Comparison of ENCODE assay signal across 9 mouse cellular contexts in genomic region chr11:76292398-76292797, GRCm38 (mm10). TPM values are rescaled to one million over a fixed set of nuclear protein-coding genes. Genes with fewer than 3 reads are reported as not detected.
DNase-seq lines count a peak whose midpoint lies in the region; ATAC-seq and TF ChIP-seq lines count a peak whose summit lies in the region.
"Had no signal": no experiment of that assay in that cellular context is flagged by ENCODE, and none has a peak within 500 bp of the region (broad histone marks: within the 10 kb centered on the region; RNA-seq: fewer than 3 reads in every experiment).

No protein-coding gene starts in this region.

- H3K9me3 ChIP-seq in kidney, postnatal 0 days (replicated peaks; ENCODE audit: low read length) = no peaks in the 10 kb centered on the region
- H3K9me3 ChIP-seq: liver, embryonic 15.5 days had no signal

- H3K36me3 ChIP-seq in kidney, postnatal 0 days (ENCODE audit: insufficient read depth, low read length) = no peaks in the 10 kb centered on the region
- no peaks in the 10 kb centered on the region for H3K36me3 ChIP-seq in myocyte (ENCODE audit: control insufficient read depth, insufficient read depth)
- H3K36me3 ChIP-seq: liver, embryonic 15.5 days had no signal

- no peak overlapping the region for H3ac ChIP-seq in myocyte (ENCODE audit: control insufficient read depth, insufficient read length)

- peaks cover 57% of the 10 kb centered on the region for H3K79me2 ChIP-seq in myocyte (ENCODE audit: control insufficient read depth, insufficient read depth)

- H3K4me3 ChIP-seq in kidney, postnatal 0 days (replicated peaks; ENCODE audit: low read depth, low read length) = no peak overlapping the region
- H3K4me3 ChIP-seq in myocyte = no peak overlapping the region
- H3K4me3 ChIP-seq: liver, embryonic 15.5 days had no signal

- no peak for ATAC-seq in kidney, postnatal 0 days (replicated peaks; ENCODE audit: low FRiP score, low read depth)

- H3K27me3 ChIP-seq in kidney, postnatal 0 days (ENCODE audit: insufficient read depth, low read length) = no peaks in the 10 kb centered on the region
- no peaks in the 10 kb centered on the region for H3K27me3 ChIP-seq in myocyte (ENCODE audit: control insufficient read depth, insufficient read depth, insufficient read length)
- H3K27me3 ChIP-seq: liver, embryonic 15.5 days had no signal

- peak; percentile 63 to 71 for DNase-seq in urinary bladder, postnatal 36 days (ENCODE audit: low spot score in 2 of 2)
- no peak for DNase-seq in urinary bladder, postnatal 10 days (ENCODE audit: low spot score)
- peak; percentile 61 to 72 for DNase-seq in heart, adult 9 months (ENCODE audit: low spot score in 2 of 2)
- DNase-seq in kidney, postnatal 0 days (ENCODE audit: low spot score) = peak; percentile 88
- no peak for DNase-seq in testis, postnatal 14 days (ENCODE audit: low spot score)
- DNase-seq in right cerebral cortex, postnatal 36 days (ENCODE audit: low spot score in 2 of 2) = no peak
- no peak for DNase-seq in spleen, adult 12 weeks (ENCODE audit: low spot score)

- 21% methylated on average over 15 of the region's 15 CpGs for WGBS in kidney, postnatal 0 days

- peaks cover 36% of the 10 kb centered on the region for H3K4me1 ChIP-seq in kidney, postnatal 0 days (replicated peaks; ENCODE audit: insufficient read depth, low read length)

- peak overlapping the region; percentile 37 for H3K4me2 ChIP-seq in kidney, postnatal 0 days (ENCODE audit: low read length)
- H3K4me2 ChIP-seq in myocyte (ENCODE audit: low read depth) = no peak overlapping the region
- H3K4me2 ChIP-seq: liver, embryonic 15.5 days had no signal

- H3K9ac ChIP-seq in kidney, postnatal 0 days (ENCODE audit: low read depth, low read length) = no peak overlapping the region
- H3K9ac ChIP-seq: liver, embryonic 15.5 days had no signal

- TF ChIP-seq POLR2A in myocyte (IDR thresholded peaks at IDR 0.05; ENCODE audit: insufficient read length, low read depth) = no peak

- TF ChIP-seq CTCF in kidney, postnatal 0 days (IDR thresholded peaks at IDR 0.05; ENCODE audit: low read depth) = no peak

- H3K27ac ChIP-seq in kidney, postnatal 0 days = peak overlapping the region; percentile 76
- H3K27ac ChIP-seq: liver, embryonic 15.5 days had no signal

TF ChIP-seq in myocyte, 11 proteins besides CTCF, POLR2A, EP300 and RAD21:
- TF ChIP-seq CEBPB (IDR thresholded peaks at IDR 0.05; ENCODE audit: insufficient read depth, poor library complexity, severe bottlenecking) (peak; percentile 97), TCF3 (IDR thresholded peaks at IDR 0.05; ENCODE audit: insufficient read length, low read depth) (no peak)

RNA-seq across cellular contexts. Expression of gene Glod4, which starts 48.9 kb away (rescaled TPM):
- 131 and 132 TPM in 2 replicates for polyA plus RNA-seq in kidney, postnatal 0 days (2015; fragmentation: Nextera tagmentation; extraction: Ambion mirVana)
- polyA plus RNA-seq in myocyte (2012; fragmentation: generic; extraction: Trizol) = 55.2 TPM

RNA-seq across cellular contexts. Expression of gene Mrm3, which starts 48.9 kb away (rescaled TPM):
- 20.8 and 21.2 TPM in 2 replicates for polyA plus RNA-seq in kidney, postnatal 0 days (2015; fragmentation: Nextera tagmentation; extraction: Ambion mirVana)
- 17.8 TPM for polyA plus RNA-seq in myocyte (2012; fragmentation: generic; extraction: Trizol)

Comparison
In these comparisons a context has a peak if more than half of its experiments do, and no peak if none do; other contexts are left out.
1. DNase-seq: peak in urinary bladder, postnatal 36 days (2 of 2), heart, adult 9 months (2 of 2) and kidney, postnatal 0 days (single experiment); none in urinary bladder, postnatal 10 days (single experiment), testis, postnatal 14 days (single experiment), right cerebral cortex, postnatal 36 days (0 of 2) and spleen, adult 12 weeks (single experiment).